Mouse (Mus musculus) liver, adult 2 months (tissue): Measurements from ENCODE around the gene Cc2d1a.

Experiments
- CTCF ChIP-seq: fragments of 200-500 bp; IDR thresholded peaks from 2 replicates; pipeline ENCODE4 v1.5.1; 2011; ENCODE audit warnings: low read depth, low read length, control low read depth
- POLR2A ChIP-seq: fragments of 200-500 bp; IDR thresholded peaks from 2 replicates; pipeline ENCODE4 v1.6.1; 2011; ENCODE audit warnings: low read length, control low read depth; ENCODE audit not compliant: insufficient read depth; ENCODE audit errors: extremely low read depth

DNA sequence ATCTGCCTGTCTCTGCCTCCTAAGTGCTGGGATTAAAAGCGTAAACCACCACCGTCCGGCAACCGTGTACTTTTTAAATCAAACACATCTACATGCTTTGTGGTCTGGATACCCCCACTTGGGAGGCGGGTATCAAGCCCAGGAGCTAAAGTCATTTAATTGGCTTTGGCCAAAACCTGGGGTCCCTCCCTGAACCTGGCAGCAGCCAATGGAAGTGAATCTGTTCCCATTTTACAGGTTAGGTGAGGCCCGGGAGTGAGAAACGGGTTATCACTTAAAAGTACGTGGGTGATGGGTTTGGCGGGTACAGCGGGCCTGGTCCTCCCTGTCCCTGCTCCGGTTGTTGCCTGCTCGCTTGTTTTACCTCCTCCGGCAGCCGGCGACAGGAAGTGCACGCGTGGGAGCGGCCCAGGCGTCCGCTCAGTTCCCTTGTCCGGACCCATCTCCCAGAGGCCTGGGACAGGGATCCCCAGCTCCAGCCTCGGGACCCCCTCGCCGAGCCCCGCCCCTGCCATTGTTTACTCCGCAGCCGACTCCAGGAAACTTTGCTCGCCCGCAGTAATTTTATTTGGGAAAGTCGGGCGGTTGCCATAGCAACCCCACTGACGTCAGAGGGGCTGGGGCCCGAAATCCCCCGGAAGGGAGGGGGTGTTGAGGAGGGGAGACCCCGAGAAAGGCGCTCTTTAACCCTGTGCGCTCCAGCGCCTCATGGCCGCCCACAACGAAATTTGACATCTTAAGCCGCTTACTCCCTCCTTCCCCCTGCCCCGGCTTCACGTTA is 49.6 kb upstream of the Cc2d1a start:
- TF ChIP-seq POLR2A (no peak), CTCF (no peak)
